Mouse (Mus musculus) hindbrain, embryonic 12.5 days (tissue): Measurements from ENCODE around the gene Papss1. TPM values are rescaled to one million over a fixed set of nuclear protein-coding genes. Genes with fewer than 3 reads are reported as not detected.
A peak's percentile ranks its signal among the peaks of the same experiment; 100 is the strongest.

Experiments
- ATAC-seq: fragments of 200-750 bp; cut with Nextera tagmentation; 2 replicates; pipeline ENCODE4 v1.8.0; 2017; ENCODE audit warnings: moderate TSS enrichment; ENCODE audit not compliant: low FRiP score
- H3K27ac ChIP-seq: fragments of 300-500 bp; sonication (generic); 2 replicates; pipeline ENCODE4 v1.5.1; 2016; ENCODE audit warnings: mild to moderate bottlenecking
- H3K27me3 ChIP-seq: fragments of 300-500 bp; sonication (generic); 2 replicates; pipeline ENCODE4 v1.6.1; 2016; ENCODE audit warnings: mild to moderate bottlenecking
- H3K36me3 ChIP-seq: fragments of 300-500 bp; sonication (generic); 2 replicates; pipeline ENCODE4 v1.6.1; 2016; ENCODE audit warnings: mild to moderate bottlenecking
- H3K4me1 ChIP-seq: fragments of 300-500 bp; sonication (generic); 2 replicates; pipeline ENCODE4 v1.6.1; 2016
- H3K4me2 ChIP-seq: fragments of 300-500 bp; sonication (generic); replicated peaks from 2 replicates; pipeline ENCODE4 v1.6.1; 2016; ENCODE audit warnings: mild to moderate bottlenecking
- H3K4me3 ChIP-seq: fragments of 300-500 bp; sonication (generic); 2 replicates; pipeline ENCODE4 v1.5.1; 2016; ENCODE audit warnings: mild to moderate bottlenecking
- H3K9ac ChIP-seq: fragments of 300-500 bp; sonication (generic); 2 replicates; pipeline ENCODE4 v1.6.1; 2016; ENCODE audit warnings: mild to moderate bottlenecking, moderate library complexity
- H3K9me3 ChIP-seq: fragments of 300-500 bp; sonication (generic); replicated peaks from 2 replicates; pipeline ENCODE4 v1.6.1; 2016; ENCODE audit warnings: mild to moderate bottlenecking
- WGBS: fragments of 180-500 bp; shearing (Covaris S2); methylation state at CpG from one replicate; pipeline ENCODE4 v1.1.7; 2016; 5-methylcytosine and 5-hydroxymethylcytosine counted together
- polyA plus RNA-seq: library from polyadenylated mRNA; unstranded; fragments of >200 nt; fragmentation: Nextera tagmentation; extraction: Ambion mirVana; gene quantifications from 2 replicates; pipeline ENCODE4 v1.2.1, GENCODE M21; 2016

The Papss1 gene
- polyA plus RNA-seq, 1 experiment from 2014 or later: 107 TPM

DNA sequence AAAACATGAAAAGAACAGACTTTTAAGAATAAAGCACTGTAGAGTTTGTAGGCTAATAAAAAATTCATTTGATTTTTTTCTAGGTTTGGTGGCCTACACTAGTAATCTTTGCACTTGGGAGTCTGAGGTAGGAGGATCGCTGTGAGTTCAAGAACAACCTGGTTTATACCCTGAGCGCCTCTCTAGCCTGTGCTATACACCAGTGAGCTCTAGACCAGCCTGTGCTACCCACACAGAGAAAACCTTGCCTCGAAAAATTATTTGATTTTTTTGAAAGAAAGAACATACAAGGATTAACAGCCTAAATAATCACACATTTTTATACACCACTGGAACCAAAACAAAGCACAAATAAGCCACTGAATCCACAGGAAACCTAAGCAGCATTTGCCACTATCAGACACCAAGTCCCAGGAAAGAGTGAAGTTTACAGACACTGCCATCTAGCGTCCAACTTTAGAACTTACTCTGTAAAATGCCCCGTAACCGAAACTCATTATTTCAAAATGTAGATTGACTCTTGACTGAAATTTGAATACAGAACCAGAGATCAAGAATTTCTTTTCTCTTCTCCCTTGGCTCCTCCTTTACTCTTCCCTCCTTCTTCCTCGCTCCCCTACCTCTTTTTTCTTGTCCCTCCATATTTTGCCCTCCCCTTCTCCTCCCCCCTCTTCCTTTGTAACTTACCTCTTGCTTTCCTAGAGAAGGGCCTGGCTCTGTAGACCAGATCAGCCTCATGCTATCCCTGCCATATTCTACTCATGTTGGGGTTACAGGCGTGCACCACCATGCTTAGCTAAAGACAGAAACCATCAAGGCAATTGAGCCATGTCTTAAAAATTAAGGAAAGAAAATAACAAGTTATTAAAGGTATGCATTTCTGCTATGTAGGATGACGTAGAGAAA is 12.0 kb upstream of the Papss1 start:
- Histone ChIP-seq H3K36me3 (no peaks in the 10 kb centered on the region), H3K4me1 (no peaks in the 10 kb centered on the region), H3K9me3 (no peaks in the 10 kb centered on the region), H3K4me3 (no peak overlapping the region), H3K27me3 (no peaks in the 10 kb centered on the region), H3K27ac (no peak overlapping the region), H3K9ac (no peak overlapping the region), H3K4me2 (no peak overlapping the region)
- no peak for ATAC-seq
- 45% methylated on average over 9 of the region's 9 CpGs for WGBS

DNA sequence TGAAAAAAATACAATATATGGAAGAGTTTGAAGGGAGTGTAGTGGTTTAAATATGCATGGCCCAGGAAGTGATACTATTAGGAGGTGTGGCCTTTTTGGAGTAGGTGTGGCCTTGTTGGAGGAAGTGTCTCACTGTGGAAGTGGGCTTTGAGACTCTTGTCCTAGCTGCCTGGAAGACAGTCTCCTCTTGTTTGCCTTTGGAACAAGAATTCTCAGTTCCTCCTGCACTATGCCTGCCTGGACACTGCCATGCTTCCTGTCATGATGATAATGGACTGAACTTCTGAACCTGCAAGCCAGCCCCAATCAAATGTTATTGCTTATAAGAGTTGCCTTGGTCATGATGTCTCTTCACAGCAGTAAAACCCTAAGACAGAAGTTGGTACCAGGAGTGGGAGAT is 8.8 kb upstream of the Papss1 start:
- Histone ChIP-seq H3K36me3 (no peaks in the 10 kb centered on the region), H3K4me2 (no peak overlapping the region), H3K9ac (no peak overlapping the region), H3K4me1 (no peaks in the 10 kb centered on the region), H3K27ac (no peak overlapping the region), H3K27me3 (no peaks in the 10 kb centered on the region), H3K4me3 (no peak overlapping the region), H3K9me3 (no peaks in the 10 kb centered on the region)
- ATAC-seq: no peak

DNA sequence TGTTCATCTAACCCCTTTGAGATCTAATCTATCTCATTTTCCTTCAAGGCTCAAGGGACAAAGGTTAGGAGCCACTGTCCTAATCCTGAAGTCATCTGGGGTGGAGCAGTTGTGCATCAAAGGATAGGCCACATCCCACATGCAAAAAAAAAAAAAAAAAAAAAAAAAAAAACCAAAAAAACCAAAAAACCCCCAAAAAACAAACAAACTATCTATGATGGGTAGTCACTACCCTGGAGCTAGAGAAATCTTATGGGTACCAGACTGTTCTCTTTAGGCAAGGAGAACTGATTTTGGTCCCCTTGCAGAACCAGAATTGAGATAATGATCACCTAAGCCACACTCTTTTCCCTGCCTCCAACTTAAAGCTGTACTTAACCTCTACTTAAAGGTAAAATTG is 3.0 kb upstream of the Papss1 start:
- no peak for ATAC-seq
- Histone ChIP-seq H3K4me2 (no peak overlapping the region), H3K9ac (no peak overlapping the region), H3K27me3 (no peaks in the 10 kb centered on the region), H3K9me3 (no peaks in the 10 kb centered on the region), H3K36me3 (no peaks in the 10 kb centered on the region), H3K4me3 (no peak overlapping the region), H3K4me1 (peaks cover 17% of the 10 kb centered on the region), H3K27ac (no peak overlapping the region)

DNA sequence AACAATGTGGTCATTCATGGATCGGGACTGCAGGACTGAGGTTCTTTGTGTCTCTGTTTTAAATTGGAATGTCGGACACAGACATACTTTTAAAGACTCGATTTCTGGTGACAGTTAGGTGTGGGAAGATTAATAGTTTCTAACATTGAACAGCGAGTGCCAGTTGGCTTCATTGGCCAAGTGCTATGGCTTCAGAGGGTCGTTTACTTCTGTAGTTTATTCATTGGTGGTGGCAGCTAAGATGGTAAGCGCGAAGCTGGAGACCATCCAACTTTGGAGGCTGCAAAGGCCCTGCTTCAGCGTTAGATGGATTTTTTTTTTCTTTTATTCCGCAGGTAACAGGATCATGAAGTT is 666 bp downstream of the Papss1 start:
- peak overlapping the region; percentile 49 for H3K4me2 ChIP-seq
- H3K9ac ChIP-seq: peak overlapping the region; percentile 88
- peak overlapping the region; percentile 95 for H3K27ac ChIP-seq
- no peak for ATAC-seq
- no peaks in the 10 kb centered on the region for H3K9me3 ChIP-seq
- 4% methylated on average over 9 of the region's 9 CpGs for WGBS
- no peaks in the 10 kb centered on the region for H3K36me3 ChIP-seq
- H3K27me3 ChIP-seq: no peaks in the 10 kb centered on the region
- H3K4me3 ChIP-seq: peak overlapping the region; percentile 76
- H3K4me1 ChIP-seq: peaks cover 20% of the 10 kb centered on the region

DNA sequence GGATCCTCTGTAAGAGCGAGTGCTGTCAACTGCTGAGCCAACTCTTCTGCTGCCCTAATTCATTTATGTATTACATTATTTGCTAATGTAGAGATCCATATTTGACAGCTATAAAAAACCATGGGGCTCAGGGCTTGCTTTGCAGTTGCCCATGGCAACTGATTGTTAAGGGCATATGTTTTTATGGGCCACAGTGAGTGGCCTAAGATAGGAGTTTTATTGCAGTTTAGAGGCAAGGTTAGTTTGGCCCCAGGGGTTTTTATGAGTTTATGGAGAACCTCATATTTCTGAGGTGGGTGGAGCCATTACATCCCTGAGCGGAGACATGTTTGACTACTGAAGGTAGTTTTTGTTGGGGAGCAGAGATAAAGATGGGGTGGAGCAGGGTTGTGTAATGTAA is 1.7 kb downstream of the Papss1 start:
- Histone ChIP-seq H3K27me3 (no peaks in the 10 kb centered on the region), H3K9me3 (no peaks in the 10 kb centered on the region), H3K4me1 (peaks cover 20% of the 10 kb centered on the region), H3K4me2 (peak overlapping the region; percentile 49), H3K27ac (no peak overlapping the region), H3K36me3 (no peaks in the 10 kb centered on the region), H3K9ac (no peak overlapping the region), H3K4me3 (0 out of 2 replicates have a peak overlapping the region, but pooled peaks have one; percentile 76)
- 90% methylated on average over 2 of the region's 2 CpGs for WGBS
- ATAC-seq: no peak

DNA sequence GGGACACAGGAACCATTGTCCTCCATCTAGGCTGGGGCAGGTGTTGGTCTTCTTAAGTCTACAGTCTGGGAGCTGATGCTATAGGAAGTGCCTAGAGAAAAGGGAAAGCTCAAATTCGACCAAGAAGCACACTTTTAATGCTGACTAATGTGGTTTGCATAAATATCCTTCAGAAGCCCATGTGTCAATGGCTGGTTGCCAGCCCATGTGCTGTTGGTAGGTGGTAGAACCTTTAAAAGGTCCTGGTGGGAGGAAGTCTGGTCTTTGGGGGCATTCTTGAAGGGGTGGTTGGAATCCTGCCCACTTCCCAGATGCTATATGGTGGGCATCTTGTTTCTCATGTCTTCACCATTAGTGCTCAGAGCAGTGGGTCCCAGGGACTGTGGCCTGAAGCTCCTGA is 5.9 kb downstream of the Papss1 start:
- Histone ChIP-seq H3K4me2 (no peak overlapping the region), H3K27ac (no peak overlapping the region), H3K4me1 (peaks cover 12% of the 10 kb centered on the region), H3K36me3 (no peaks in the 10 kb centered on the region), H3K4me3 (no peak overlapping the region), H3K27me3 (no peaks in the 10 kb centered on the region), H3K9ac (no peak overlapping the region), H3K9me3 (no peaks in the 10 kb centered on the region)
- no peak for ATAC-seq
- WGBS: 81% methylated on average over 1 of the region's 1 CpGs

DNA sequence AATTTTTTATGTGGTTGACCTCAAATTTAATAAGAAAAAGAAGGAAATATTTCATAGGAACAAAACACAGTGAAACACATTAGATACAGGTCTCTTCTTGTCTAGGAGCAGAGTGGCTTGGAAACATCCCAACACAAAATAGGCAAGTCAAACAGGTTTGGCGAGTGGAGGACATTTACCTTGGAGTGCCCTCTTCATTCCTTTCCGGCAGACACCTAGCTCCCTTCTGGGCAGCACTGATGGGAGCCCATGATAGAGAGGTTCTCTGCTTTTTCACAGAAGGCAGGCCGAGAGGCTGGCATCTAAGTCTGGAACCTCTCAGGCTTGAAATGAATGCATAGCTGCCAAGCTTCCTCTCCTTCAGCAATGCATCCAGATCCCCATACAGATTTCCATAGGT is 9.0 kb downstream of the Papss1 start:
- Histone ChIP-seq H3K9me3 (no peaks in the 10 kb centered on the region), H3K4me2 (no peak overlapping the region), H3K27ac (no peak overlapping the region), H3K4me1 (no peaks in the 10 kb centered on the region), H3K36me3 (no peaks in the 10 kb centered on the region), H3K9ac (no peak overlapping the region), H3K4me3 (no peak overlapping the region), H3K27me3 (no peaks in the 10 kb centered on the region)
- WGBS: 87% methylated on average over 3 of the region's 3 CpGs
- ATAC-seq: no peak

DNA sequence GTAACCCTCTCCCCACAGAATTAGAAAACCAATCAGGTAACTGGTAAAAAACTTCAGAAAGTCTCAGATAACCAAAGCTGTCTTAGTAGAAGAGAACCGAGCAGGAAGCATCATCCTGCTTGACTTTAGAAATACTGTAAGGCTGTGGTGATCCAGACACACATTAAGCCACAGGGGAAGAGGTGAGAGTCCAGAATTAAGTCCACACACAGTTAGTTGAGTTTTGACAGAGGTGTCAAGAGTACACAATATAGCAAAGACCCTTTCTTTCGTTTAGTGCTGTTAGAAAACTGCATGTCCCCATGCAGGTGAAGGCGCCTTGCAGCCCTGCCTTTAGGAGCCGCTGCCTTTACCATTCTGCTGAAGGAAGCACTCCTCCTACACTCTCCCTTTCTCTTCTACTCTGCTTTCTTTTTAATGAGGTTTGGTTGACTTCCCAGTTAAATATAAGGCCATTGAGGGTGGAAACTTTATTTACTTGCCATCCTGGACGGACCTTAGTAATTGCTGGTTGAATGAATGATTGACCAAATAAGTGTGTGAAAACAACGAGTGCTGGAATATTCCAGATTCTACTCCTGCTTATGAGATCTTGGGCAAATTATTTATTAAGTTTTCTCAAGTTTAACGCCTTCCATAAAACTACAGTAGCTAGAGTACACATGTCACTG is 14.0 kb downstream of the Papss1 start:
- H3K4me2 ChIP-seq: no peak overlapping the region
- no peaks in the 10 kb centered on the region for H3K4me1 ChIP-seq
- H3K36me3 ChIP-seq: peaks cover 38% of the 10 kb centered on the region
- 92% methylated on average over 7 of the region's 7 CpGs for WGBS
- H3K27me3 ChIP-seq: no peaks in the 10 kb centered on the region
- no peak for ATAC-seq
- H3K9me3 ChIP-seq: no peaks in the 10 kb centered on the region
- H3K27ac ChIP-seq: no peak overlapping the region
- no peak overlapping the region for H3K4me3 ChIP-seq
- H3K9ac ChIP-seq: no peak overlapping the region

DNA sequence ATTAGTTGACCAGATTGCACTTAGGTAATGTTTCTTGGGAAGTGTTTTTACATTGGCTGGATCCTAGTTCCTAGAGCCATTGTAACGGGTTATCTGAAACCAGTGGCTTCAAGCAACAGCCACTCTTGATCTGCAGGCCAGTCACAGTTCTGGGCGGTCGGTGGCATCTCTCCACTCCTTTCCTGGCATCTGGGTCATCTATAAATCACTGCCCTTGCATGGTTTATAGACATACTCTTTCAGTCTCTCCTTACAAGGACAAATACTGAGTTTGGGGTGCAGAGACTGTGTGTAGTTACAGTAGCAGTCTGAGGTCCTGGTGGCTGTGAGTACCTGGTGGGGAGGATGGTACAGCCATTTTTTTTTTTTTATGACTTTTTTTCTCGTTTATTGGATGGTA is 15.5 kb downstream of the Papss1 start:
- H3K9me3 ChIP-seq: no peaks in the 10 kb centered on the region
- no peaks in the 10 kb centered on the region for H3K27me3 ChIP-seq
- WGBS: 89% methylated on average over 4 of the region's 4 CpGs
- H3K4me3 ChIP-seq: no peak overlapping the region
- H3K4me1 ChIP-seq: no peaks in the 10 kb centered on the region
- no peak for ATAC-seq
- no peak overlapping the region for H3K27ac ChIP-seq
- H3K4me2 ChIP-seq: no peak overlapping the region
- no peak overlapping the region for H3K9ac ChIP-seq
- peaks cover 52% of the 10 kb centered on the region for H3K36me3 ChIP-seq

DNA sequence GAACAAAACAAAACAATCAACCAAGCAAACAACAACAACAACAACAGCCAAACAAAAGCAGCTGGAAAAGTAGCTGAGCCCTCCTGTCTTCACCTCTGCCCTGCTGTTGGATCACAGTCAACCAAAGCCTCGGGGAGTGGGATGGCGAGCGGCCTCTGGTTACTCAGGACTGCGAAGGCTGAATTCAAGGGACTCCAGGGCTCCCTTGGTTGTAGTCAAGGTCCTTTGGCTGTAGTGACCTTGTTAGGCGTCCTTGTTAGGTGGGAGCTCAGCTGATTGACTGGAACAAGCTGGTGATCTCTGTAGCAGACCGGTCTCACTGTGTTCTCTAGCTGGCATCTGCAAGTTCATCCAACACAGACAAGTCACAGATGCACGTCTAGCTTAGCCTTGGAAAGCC is 16.5 kb downstream of the Papss1 start:
- no peaks in the 10 kb centered on the region for H3K4me1 ChIP-seq
- no peaks in the 10 kb centered on the region for H3K27me3 ChIP-seq
- H3K36me3 ChIP-seq: peaks cover 61% of the 10 kb centered on the region
- no peak overlapping the region for H3K27ac ChIP-seq
- no peak for ATAC-seq
- no peak overlapping the region for H3K9ac ChIP-seq
- no peak overlapping the region for H3K4me3 ChIP-seq
- 89% methylated on average over 7 of the region's 7 CpGs for WGBS
- H3K9me3 ChIP-seq: no peaks in the 10 kb centered on the region
- no peak overlapping the region for H3K4me2 ChIP-seq

DNA sequence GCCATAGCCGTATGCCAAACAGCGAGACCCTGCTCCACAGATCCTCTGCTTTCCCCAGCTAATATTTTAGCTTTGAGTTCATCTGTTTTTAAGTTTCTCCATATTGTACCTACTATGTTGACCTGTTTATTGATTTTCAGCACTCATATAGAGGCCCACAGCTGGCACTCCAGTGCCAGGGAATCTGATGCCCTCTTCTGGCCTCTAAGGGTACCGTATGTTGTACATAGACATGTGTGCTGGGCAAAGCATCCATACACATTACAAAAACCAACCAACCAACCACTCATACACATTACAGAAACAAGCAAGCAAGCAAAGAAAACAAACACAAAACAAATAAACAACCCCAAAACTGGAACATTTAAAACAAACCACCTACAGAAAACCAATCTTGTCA is 22.2 kb downstream of the Papss1 start:
- Histone ChIP-seq H3K4me3 (no peak overlapping the region), H3K9ac (no peak overlapping the region), H3K36me3 (peaks cover 74% of the 10 kb centered on the region), H3K4me2 (no peak overlapping the region), H3K9me3 (no peaks in the 10 kb centered on the region), H3K27ac (no peak overlapping the region), H3K27me3 (no peaks in the 10 kb centered on the region), H3K4me1 (no peaks in the 10 kb centered on the region)
- no peak for ATAC-seq
- WGBS: 94% methylated on average over 3 of the region's 3 CpGs

DNA sequence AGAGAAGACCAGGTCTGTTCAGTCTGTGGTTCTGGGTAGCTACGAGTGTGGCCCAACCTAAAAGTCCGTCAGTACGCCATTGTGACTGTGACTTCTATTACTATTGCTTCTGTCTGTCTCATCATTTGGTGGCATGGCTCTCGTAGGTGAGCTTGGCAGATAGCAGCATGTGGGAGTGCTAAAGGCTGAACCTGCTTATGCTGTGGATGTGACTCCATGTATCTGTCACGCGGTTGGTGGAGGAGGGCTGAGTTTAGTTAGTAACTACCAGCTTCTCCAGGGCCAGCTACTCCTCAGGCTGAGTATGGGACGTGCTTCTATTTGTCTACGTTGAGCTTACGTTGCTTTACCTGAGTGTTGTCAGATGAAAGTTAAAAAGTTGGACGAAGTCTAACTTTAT is 23.4 kb downstream of the Papss1 start:
- H3K9me3 ChIP-seq: no peaks in the 10 kb centered on the region
- no peaks in the 10 kb centered on the region for H3K27me3 ChIP-seq
- no peak overlapping the region for H3K4me3 ChIP-seq
- H3K9ac ChIP-seq: no peak overlapping the region
- ATAC-seq: no peak
- peaks cover 64% of the 10 kb centered on the region for H3K36me3 ChIP-seq
- H3K4me2 ChIP-seq: no peak overlapping the region
- 96% methylated on average over 10 of the region's 10 CpGs for WGBS
- H3K27ac ChIP-seq: no peak overlapping the region
- no peaks in the 10 kb centered on the region for H3K4me1 ChIP-seq
